Mouse (Mus musculus) embryonic facial prominence, embryonic 13.5 days (tissue): ENCODE data around the gene Wdr54. TPM values are rescaled to one million over a fixed set of nuclear protein-coding genes. Genes with fewer than 3 reads are reported as not detected.

Experiments used
- polyA plus RNA-seq: library from polyadenylated mRNA; unstranded; fragments of >200 nt; fragmentation: Nextera tagmentation; extraction: Ambion mirVana; gene quantifications from 2 replicates; pipeline ENCODE4 v1.2.1, GENCODE M21; 2015

Wdr54 gene
- polyA plus RNA-seq, 1 experiment from 2014 or later: 7.1 TPM

Other genes with a start within 250 kb of the Wdr54 start
- gene Sema4f, start 216.6 kb downstream of the Wdr54 start, polyA plus RNA-seq: 6.5 and 7.2 TPM in 2 replicates
- 0.25 and 0.88 TPM in 2 replicates for gene M1ap, start 209.5 kb downstream of the Wdr54 start, polyA plus RNA-seq
- 11.5 and 12.8 TPM in 2 replicates for gene Dok1, start 122.9 kb downstream of the Wdr54 start, polyA plus RNA-seq
- gene Loxl3, start 122.2 kb downstream of the Wdr54 start, polyA plus RNA-seq: 20.9 and 24.1 TPM in 2 replicates
- gene Aup1, start 101.9 kb downstream of the Wdr54 start, polyA plus RNA-seq: 177 and 206 TPM in 2 replicates
- 72.6 and 75.4 TPM in 2 replicates for gene Htra2, start 101.1 kb downstream of the Wdr54 start, polyA plus RNA-seq
- gene Dqx1, start 98.6 kb downstream of the Wdr54 start, polyA plus RNA-seq: 1.3 TPM in 2 replicates
- gene Tlx2, start 86.1 kb downstream of the Wdr54 start, polyA plus RNA-seq: 0.31 and 0.67 TPM in 2 replicates
- 44.3 and 47.5 TPM in 2 replicates for gene Pcgf1, start 78.5 kb downstream of the Wdr54 start, polyA plus RNA-seq
- 0.27 and 0.56 TPM in 2 replicates for gene Lbx2, start 70.0 kb downstream of the Wdr54 start, polyA plus RNA-seq
- 2.9 and 3.5 TPM in 2 replicates for gene Ccdc142, start 54.8 kb downstream of the Wdr54 start, polyA plus RNA-seq
- 3.3 and 3.5 TPM in 2 replicates for gene Gm42688, start 54.8 kb downstream of the Wdr54 start, polyA plus RNA-seq
- 137 and 151 TPM in 2 replicates for gene Mrpl53, start 47.4 kb downstream of the Wdr54 start, polyA plus RNA-seq
- gene Mogs, start 40.9 kb downstream of the Wdr54 start, polyA plus RNA-seq: 45.0 and 45.6 TPM in 2 replicates
- gene Wbp1, start 34.8 kb downstream of the Wdr54 start, polyA plus RNA-seq: 144 and 172 TPM in 2 replicates
- 13.2 and 13.9 TPM in 2 replicates for gene Ino80b, start 31.0 kb downstream of the Wdr54 start, polyA plus RNA-seq
- 46.7 and 51.8 TPM in 2 replicates for gene Rtkn, start 20.9 kb downstream of the Wdr54 start, polyA plus RNA-seq
- gene 1700003E16Rik, start within 50 bp of the Wdr54 start, polyA plus RNA-seq: 2.0 and 2.8 TPM in 2 replicates
- gene Dctn1, start 9.5 kb upstream of the Wdr54 start, polyA plus RNA-seq: 87.7 and 90.0 TPM in 2 replicates
- 0.15 and 0.20 TPM in 2 replicates for gene Slc4a5, start 63.4 kb upstream of the Wdr54 start, polyA plus RNA-seq
- gene Mthfd2, start 169.5 kb upstream of the Wdr54 start, polyA plus RNA-seq: 36.3 and 37.0 TPM in 2 replicates
- 60.1 and 65.1 TPM in 2 replicates for gene Mob1a, start 169.6 kb upstream of the Wdr54 start, polyA plus RNA-seq
- gene Bola3, start 192.8 kb upstream of the Wdr54 start, polyA plus RNA-seq: 115 and 121 TPM in 2 replicates